Mouse (Mus musculus): ENCODE results near the gene Irak2. TPM values are rescaled to one million over a fixed set of nuclear protein-coding genes. Genes with fewer than 3 reads are reported as not detected.

Gene Irak2
- 10 to 100 TPM; 15.0 TPM for total RNA-seq (2021)
- long read RNA-seq, partial matches to known transcripts, result 0 of 4 reads
- long read RNA-seq, other reads (novel, unspliced or antisense), result 0 of 4 reads

DNA sequence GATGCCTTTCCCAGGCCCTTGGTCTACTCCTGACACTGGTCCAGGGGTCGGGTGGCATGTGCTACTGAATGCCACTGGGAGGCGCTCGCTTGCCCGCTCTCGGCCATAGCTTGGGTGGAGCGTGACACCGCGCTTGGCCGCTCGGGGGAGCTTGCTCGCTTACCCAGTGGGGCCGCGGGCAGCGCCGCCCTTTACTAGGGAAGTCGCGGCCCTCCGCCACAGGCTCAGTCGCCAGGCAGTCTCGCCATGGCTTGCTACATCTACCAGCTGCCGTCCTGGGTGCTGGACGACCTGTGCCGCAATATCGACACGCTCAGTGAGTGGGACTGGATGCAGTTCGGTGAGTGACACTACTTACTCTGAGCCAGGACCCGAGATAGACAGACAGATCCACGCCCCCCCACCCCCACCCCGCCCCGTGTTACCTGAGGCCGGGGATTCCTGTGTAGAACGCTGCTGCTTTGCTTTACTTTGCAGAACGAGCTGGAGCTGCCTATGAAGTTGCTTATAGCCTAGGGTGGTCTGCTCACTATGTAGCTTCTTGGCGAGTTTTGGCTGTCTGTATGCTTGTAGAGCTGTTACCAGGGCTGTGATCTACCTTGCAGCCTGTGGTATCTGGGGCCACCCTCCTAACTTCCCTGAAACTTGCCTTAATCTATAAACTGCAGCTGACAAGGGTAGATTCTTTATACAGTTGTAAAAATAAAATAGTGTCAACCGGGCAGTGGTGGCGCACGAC lies at the start of gene Irak2:
Gene Irak2, plus strand, starts transcription at position 166 of the 739 bp plus-strand sequence.
- peak; percentile 97 for DNase-seq (ENCODE audit: low spot score in 2 of 2)

DNA sequence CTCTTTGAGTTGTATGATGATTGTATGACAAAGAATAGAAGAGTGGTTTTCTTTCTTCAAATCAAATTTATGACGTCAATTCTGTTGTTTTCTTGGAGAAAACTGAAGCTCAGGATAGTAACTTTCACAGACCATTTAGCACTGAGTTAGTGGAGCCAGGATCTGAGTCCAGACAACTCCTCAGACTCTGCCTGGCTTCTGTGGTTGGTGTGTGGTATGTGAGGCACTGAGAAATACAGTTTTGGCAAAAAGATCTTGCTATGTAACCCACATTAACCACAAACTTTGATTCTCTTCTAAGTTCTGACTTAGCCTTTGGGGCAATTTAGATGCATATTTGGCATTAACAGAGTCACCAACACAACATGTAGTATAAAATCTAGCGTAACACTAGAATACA lies 45.6 kb upstream of the Irak2 start:
- DNase-seq (ENCODE audit: low spot score in 2 of 2), result no peak

DNA sequence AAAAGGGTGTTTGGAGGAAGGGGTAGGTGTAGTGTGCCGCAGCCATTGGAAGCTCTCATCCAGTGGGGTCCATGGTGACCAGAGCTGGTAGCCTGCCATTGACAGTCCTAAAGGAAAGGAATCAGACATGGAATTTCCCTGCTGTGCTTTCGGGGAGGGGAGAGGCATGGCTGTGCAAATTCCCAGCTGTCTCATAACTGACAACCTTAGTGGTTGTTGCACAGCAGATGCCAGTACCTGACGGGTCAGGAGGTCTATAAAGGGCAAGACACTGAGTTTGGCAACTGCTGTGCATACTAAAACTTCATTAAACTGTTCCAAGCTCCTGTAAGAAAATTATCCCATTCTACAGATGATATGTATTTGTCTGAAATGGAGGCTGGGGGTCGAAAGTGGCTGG lies 40.3 kb upstream of the Irak2 start:
- DNase-seq (ENCODE audit: low spot score in 2 of 2), result no peak

DNA sequence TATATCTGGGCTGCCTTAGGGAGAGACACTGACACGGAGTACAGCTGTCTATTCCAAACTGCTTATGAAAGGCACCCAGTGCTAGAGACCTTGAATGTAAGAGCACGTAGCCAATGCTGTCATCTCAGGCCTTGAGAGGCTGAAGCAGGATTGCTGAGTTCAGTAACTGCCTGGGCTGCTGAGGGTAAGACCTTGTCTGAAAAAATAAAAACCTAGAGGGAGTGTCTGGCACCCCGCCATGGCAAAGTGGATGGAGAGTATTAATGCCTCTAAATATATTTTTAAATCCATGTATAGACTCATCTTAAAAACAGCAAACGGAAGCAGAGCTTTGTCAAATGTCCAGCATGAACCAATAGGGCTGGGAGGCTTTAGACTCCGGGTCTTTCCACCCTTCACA lies 38.4 kb upstream of the Irak2 start:
- no peak for DNase-seq (ENCODE audit: low spot score in 2 of 2)

DNA sequence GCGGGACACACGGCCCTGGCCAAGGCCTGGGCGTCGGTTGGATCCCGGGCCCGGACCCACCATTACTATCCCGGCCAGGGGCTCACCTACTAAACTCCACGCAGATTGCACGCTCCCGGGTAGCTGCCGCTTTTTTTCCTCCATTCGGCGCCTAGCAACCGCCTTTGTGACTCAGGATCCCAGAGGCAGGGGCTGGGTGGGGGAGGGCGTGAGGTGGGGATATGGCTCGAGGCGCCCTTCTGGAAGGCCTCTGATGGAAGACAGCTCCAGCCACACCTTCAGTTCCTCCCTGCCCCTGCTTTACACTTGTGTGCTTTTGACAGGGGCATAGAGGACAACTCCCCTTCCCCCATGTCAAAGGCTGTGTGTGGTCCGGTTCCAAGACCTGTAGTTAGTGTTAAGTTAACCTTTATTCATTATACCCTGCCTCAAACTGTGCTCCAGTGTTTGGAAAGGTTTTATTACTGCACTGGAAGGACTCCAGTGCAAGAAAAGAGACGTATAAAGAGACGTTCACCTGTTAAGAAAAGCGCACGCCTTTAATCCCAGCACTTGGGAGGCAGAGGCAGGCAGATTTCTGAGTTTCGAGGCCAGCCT lies 37.6 kb upstream of the Irak2 start, which contains the start of gene Fancd2os:
Gene Fancd2os, minus strand, starts transcription at position 173 of the 597 bp plus-strand sequence.
- no peak for DNase-seq (ENCODE audit: low spot score in 2 of 2)

GRCm38 (mm10) chr6:113602821-113603220 lies 35.4 kb upstream of the Irak2 start:
- no peak for DNase-seq (ENCODE audit: low spot score in 2 of 2)

GRCm38 (mm10) chr6:113603993-113604392 lies 34.3 kb upstream of the Irak2 start:
- DNase-seq (ENCODE audit: low spot score in 2 of 2), result peak in 1 of 2 experiments; percentile 18

DNA sequence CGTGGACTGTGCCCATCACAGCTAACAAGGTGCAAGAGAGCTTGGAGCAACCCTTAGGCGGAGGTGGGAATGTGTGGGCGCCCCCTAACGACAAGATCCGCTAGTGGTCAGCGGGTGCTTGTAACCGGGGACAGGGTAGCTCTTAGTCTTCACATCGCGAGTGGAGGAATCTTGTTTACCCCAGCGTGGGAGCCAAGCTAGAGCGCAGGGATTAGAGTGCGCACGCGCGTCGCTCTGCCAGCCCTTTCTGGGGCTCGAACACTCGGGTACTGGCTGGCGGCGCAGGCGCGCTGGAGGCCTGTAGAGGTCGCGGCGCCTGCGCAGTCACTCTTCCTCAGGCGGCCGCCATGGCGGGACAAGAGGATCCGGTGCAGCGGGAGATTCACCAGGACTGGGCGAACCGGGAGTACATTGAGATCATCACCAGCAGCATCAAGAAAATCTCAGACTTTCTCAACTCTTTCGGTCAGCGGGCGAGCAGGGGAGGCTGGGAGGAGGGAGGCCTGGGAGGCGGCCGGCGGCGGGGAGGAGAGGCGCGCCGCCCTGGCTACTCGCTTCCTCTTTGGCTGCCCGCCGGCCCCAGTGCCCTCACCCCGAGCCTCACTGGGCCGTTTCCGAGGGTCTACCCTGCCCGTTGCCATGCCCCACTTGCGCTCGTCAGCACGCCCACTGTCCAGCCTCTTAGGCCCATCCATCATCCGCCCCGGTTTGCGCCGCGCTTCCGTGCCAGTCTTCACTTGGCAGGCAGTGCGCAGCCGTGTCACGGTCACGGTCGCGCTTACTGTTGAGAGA lies 33.6 kb upstream of the Irak2 start, which contains the start of gene Brk1:
Gene Brk1, plus strand, starts transcription at position 341 of the 792 bp plus-strand sequence.
- DNase-seq (ENCODE audit: low spot score in 2 of 2), result peak; percentile 87 to 90

- no peak for DNase-seq (ENCODE audit: low spot score in 2 of 2)
Measured at GRCm38 (mm10) chr6:113605224-113605545, 33.1 kb upstream of the Irak2 start.

- no peak for DNase-seq (ENCODE audit: low spot score in 2 of 2)
Measured at GRCm38 (mm10) chr6:113608871-113609270, 29.4 kb upstream of the Irak2 start.

GRCm38 (mm10) chr6:113609293-113609692 lies 29.0 kb upstream of the Irak2 start:
- DNase-seq (ENCODE audit: low spot score in 2 of 2), result no peak

DNA sequence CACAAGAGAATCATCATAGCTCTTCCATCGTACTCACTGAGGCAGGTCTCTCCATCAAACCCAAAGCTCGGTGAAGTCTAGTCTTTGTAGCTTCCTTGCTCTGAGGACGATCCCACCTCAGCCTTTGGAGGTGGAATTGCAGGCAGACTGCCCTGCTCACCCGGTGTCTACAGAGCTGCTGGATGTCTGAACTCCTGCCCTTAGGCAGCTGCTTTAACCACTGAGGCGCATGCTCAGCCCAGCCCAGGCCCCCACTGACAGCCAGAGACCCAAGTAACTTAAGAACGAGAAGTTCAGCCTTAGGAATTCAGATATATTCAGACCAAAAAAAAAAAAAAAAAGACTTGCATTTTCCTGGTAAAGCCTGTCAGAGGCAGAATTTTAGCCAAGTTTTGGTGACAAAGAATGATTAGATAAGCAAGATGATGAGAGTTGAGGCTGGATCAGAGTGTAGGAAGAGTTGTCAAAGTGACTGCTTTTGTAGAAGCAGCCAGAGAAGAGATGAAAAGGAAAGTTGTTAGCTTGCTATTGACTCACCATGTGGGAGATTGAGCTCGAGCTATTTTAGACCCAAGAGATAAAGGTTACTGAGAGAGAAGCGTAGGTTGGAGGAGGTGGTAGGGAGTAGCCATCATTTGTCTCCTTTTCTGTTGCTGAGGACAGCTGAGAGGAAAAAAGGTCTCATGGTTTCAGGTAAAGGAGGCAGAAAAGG lies 25.9 kb upstream of the Irak2 start:
- no peak for DNase-seq (ENCODE audit: low spot score in 2 of 2)

GRCm38 (mm10) chr6:113614152-113614551 lies 24.1 kb upstream of the Irak2 start:
- DNase-seq (ENCODE audit: low spot score in 2 of 2), result no peak

GRCm38 (mm10) chr6:113614997-113615396 lies 23.3 kb upstream of the Irak2 start:
- no peak for DNase-seq (ENCODE audit: low spot score in 2 of 2)

DNA sequence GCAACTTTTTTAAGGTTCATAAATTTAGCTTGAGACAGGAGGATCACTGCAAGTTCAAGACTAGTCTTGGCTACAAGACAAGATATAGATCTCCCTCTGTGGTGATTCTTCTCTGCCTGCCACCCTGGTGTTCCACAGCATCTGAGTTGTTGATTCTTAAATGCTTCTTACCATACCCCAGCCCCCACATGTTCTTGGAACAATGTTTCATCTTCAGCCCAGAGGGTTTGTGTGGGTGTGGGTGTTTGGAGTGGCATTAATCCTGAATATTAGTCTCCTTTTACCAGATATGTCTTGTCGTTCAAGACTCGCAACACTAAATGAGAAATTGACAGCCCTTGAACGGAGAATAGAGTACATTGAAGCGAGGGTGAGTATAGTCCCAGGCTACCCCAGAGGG lies 22.8 kb upstream of the Irak2 start:
- no peak for DNase-seq (ENCODE audit: low spot score in 2 of 2)

DNA sequence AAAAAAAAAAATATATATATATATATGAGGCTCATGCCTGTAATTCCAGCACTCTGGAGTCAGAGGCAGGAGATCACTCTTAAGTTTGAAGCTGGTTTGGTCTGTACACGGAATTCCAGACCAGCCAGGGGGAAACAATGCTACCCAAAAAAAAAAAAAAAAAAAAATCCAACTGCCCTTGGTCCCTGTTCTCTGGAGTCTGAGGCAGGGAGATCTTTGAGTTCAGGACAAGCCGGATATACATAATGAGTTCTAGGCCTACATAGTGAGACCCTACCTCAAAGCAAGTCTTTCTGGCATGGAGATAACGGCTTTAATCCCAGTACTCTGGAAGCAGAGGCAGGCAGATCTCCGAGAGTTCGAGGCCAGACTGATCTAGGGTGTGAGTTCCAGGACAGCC lies 14.9 kb upstream of the Irak2 start:
- no peak for DNase-seq (ENCODE audit: low spot score in 2 of 2)

DNA sequence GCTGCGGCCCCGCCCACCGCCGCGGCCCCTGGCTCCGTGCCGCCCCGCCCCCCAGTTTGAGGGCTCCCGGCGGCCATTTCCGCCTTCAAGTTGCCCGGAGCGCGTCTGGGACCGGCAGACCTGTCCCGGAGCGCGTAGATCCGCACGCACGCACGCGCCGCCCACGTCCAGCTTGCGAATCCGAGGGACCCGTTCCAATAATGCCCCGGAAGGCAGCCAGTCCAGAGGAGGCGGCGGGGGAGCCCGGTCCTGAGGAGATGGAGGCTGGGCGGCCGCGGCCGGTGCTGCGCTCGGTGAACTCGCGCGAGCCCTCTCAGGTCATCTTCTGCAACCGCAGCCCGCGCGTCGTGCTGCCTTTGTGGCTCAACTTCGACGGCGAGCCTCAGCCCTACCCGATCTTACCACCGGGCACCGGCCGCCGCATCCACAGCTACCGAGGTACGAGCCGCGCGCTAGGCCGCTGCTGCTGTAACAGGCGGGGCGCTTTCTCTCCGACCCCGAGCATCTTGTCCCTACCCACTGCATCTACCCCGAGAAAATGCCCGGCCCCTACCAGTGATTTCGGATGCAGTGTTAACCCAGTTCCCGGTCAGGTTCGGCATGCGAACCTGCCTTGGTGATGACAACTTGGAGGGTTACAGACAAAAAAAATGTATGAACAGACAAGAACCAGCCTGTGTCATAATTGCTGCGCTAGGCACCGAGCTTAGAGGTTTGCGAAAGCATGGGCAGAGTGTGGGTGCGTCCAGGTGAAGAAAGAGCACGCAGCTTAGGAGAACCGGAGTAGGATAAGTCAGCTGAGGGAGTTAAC lies 14.1 kb upstream of the Irak2 start, which contains the start of gene Vhl:
Gene Vhl, plus strand, starts transcription at position 19 of the 811 bp plus-strand sequence.
- peak; percentile 83 to 87 for DNase-seq (ENCODE audit: low spot score in 2 of 2)

- peak in 1 of 2 experiments; percentile 21 for DNase-seq (ENCODE audit: low spot score in 2 of 2)
Measured at GRCm38 (mm10) chr6:113624989-113625770, 13.1 kb upstream of the Irak2 start.

- no peak for DNase-seq (ENCODE audit: low spot score in 2 of 2)
Measured at GRCm38 (mm10) chr6:113630322-113630721, 7.9 kb upstream of the Irak2 start.
